Mouse (Mus musculus): ENCODE measurements around the gene Cyp4f40. TPM values are rescaled to one million over a fixed set of nuclear protein-coding genes. Genes with fewer than 3 reads are reported as not detected.
"Not testable (repeated sequence)": the region's sequence is repeated elsewhere in the genome, so short reads cannot be mapped to it uniquely, and the experiment has no call there.

The Cyp4f40 gene
- polyA plus RNA-seq (2014; fragmentation: Nextera tagmentation; extraction: Ambion mirVana) = not detected in 2 replicates

DNA sequence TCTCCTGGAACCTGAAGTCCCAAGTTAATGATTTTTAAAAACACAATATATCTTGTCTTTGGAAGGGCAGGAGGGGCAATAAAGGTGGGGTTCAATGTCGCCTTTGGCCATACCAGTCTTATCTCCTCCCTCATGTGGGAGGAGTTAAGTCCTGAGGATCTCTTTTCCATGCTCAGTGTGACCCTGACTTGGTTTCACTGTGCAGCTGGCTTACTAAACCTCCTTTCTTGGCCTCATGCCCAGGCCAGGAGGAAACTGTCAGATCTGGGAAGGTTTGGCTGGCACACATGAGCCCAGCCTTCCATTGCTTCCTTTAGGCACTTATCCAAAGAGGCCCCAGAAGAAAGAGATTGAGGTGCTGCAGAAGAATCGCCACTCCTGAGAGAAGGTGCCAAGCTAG lies at the start of gene Cyp4f40:
Cyp4f40 (plus strand) TSS at position 189 of the 400 bp plus-strand sequence.
- no peaks in the 10 kb centered on the region for H3K27me3 ChIP-seq (ENCODE audit: control insufficient read depth, insufficient read depth, low read length)
- H3K9me3 ChIP-seq (ENCODE audit: control insufficient read depth, low read length) = no peaks in the 10 kb centered on the region
- no peak for ATAC-seq (ENCODE audit: low read depth)
- no peaks in the 10 kb centered on the region for H3K4me1 ChIP-seq (ENCODE audit: control insufficient read depth, insufficient read depth, low read length)
- WGBS = 68% methylated on average over 2 of the region's 2 CpGs
- H3K36me3 ChIP-seq (ENCODE audit: control insufficient read depth, insufficient read depth, low read length) = no peaks in the 10 kb centered on the region
- no peak within 1 kb of the TSS for H3K4me3 ChIP-seq (ENCODE audit: low read depth, low read length)
- no peak within 1 kb of the TSS for H3K9ac ChIP-seq (replicated peaks; ENCODE audit: low read depth, low read length)
- no peak within 1 kb of the TSS for H3K27ac ChIP-seq (ENCODE audit: low read depth, low read length)
- H3K4me2 ChIP-seq (ENCODE audit: low read depth, low read length) = no peak within 1 kb of the TSS

DNA sequence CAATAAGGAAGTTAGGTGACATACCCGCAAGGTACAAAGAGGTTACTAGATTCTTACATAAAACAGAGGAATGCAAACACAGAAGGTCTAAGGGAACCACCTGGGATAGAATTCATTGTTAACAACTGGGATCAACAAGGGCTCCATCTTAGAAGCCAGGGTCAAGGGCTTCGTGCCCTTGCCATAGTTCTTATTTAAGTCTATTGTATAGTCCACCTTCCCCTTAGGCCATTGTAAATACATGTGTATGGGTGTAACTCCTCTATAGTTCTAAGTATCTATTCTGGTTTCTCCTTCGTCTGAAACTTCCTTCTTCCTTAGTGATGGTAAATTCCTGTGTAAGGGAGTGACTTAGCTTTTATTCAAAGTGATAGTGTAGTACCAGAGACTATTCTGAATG lies 48.5 kb upstream of the Cyp4f40 start:
- not testable (repeated sequence) for H3K27ac ChIP-seq (ENCODE audit: low read depth, low read length); H3K4me1 ChIP-seq (ENCODE audit: control insufficient read depth, insufficient read depth, low read length); H3K4me2 ChIP-seq (ENCODE audit: low read depth, low read length); H3K9ac ChIP-seq (replicated peaks; ENCODE audit: low read depth, low read length); H3K4me3 ChIP-seq (ENCODE audit: low read depth, low read length); H3K36me3 ChIP-seq (ENCODE audit: control insufficient read depth, insufficient read depth, low read length); H3K9me3 ChIP-seq (ENCODE audit: control insufficient read depth, low read length); H3K27me3 ChIP-seq (ENCODE audit: control insufficient read depth, insufficient read depth, low read length); ATAC-seq (ENCODE audit: low read depth)
- WGBS = 91% methylated on average over 3 of the region's 3 CpGs

DNA sequence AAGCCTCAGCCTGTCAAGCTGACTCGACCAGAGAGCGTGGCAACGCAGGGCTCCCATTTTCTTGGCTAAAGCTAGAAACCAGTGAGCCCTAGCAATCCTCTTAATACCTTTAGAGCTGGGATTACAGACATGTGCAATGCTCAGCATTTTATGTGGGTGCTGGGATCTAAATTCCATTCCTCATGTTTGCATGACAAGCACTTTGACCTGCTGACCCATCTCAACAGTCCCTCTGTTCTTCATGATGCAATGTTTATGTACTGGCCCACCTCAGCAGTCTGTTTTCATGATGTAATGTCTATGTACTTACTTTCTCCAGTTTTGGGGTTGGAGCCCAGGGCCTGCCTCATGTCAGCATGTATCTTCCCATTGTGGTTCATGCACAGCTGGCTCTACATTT lies 47.8 kb upstream of the Cyp4f40 start:
- Histone ChIP-seq H3K27me3 (ENCODE audit: control insufficient read depth, insufficient read depth, low read length) (no peaks in the 10 kb centered on the region), H3K27ac (ENCODE audit: low read depth, low read length) (no peak overlapping the region), H3K4me3 (ENCODE audit: low read depth, low read length) (no peak overlapping the region), H3K4me2 (ENCODE audit: low read depth, low read length) (no peak overlapping the region), H3K9ac (replicated peaks; ENCODE audit: low read depth, low read length) (no peak overlapping the region), H3K9me3 (ENCODE audit: control insufficient read depth, low read length) (no peaks in the 10 kb centered on the region), H3K36me3 (ENCODE audit: control insufficient read depth, insufficient read depth, low read length) (no peaks in the 10 kb centered on the region), H3K4me1 (ENCODE audit: control insufficient read depth, insufficient read depth, low read length) (no peaks in the 10 kb centered on the region)
- ATAC-seq (ENCODE audit: low read depth) = no peak
- 89% methylated on average over 3 of the region's 3 CpGs for WGBS

- Histone ChIP-seq H3K4me3 (ENCODE audit: low read depth, low read length) (no peak overlapping the region), H3K4me1 (ENCODE audit: control insufficient read depth, insufficient read depth, low read length) (no peaks in the 10 kb centered on the region), H3K9me3 (ENCODE audit: control insufficient read depth, low read length) (no peaks in the 10 kb centered on the region), H3K27me3 (ENCODE audit: control insufficient read depth, insufficient read depth, low read length) (no peaks in the 10 kb centered on the region), H3K36me3 (ENCODE audit: control insufficient read depth, insufficient read depth, low read length) (no peaks in the 10 kb centered on the region), H3K9ac (replicated peaks; ENCODE audit: low read depth, low read length) (no peak overlapping the region), H3K4me2 (ENCODE audit: low read depth, low read length) (no peak overlapping the region), H3K27ac (ENCODE audit: low read depth, low read length) (no peak overlapping the region)
- no peak for ATAC-seq (ENCODE audit: low read depth)
- WGBS = 78% methylated on average over 3 of the region's 3 CpGs
These were observed 46.3 kb upstream of the Cyp4f40 start for GRCm38 (mm10) chr17:32612417-32612816.

GRCm38 (mm10) chr17:32617252-32617651 lies 41.4 kb upstream of the Cyp4f40 start:
- no peaks in the 10 kb centered on the region for H3K36me3 ChIP-seq (ENCODE audit: control insufficient read depth, insufficient read depth, low read length)
- no peak overlapping the region for H3K9ac ChIP-seq (replicated peaks; ENCODE audit: low read depth, low read length)
- H3K27ac ChIP-seq (ENCODE audit: low read depth, low read length) = no peak overlapping the region
- no peaks in the 10 kb centered on the region for H3K27me3 ChIP-seq (ENCODE audit: control insufficient read depth, insufficient read depth, low read length)
- no peaks in the 10 kb centered on the region; the same call in 1 of the 2 replicates for H3K9me3 ChIP-seq (ENCODE audit: control insufficient read depth, low read length)
- WGBS = 73% methylated on average over 1 of the region's 1 CpGs
- no peak overlapping the region for H3K4me2 ChIP-seq (ENCODE audit: low read depth, low read length)
- ATAC-seq (ENCODE audit: low read depth) = no peak
- H3K4me1 ChIP-seq (ENCODE audit: control insufficient read depth, insufficient read depth, low read length) = no peaks in the 10 kb centered on the region
- no peak overlapping the region for H3K4me3 ChIP-seq (ENCODE audit: low read depth, low read length)

DNA sequence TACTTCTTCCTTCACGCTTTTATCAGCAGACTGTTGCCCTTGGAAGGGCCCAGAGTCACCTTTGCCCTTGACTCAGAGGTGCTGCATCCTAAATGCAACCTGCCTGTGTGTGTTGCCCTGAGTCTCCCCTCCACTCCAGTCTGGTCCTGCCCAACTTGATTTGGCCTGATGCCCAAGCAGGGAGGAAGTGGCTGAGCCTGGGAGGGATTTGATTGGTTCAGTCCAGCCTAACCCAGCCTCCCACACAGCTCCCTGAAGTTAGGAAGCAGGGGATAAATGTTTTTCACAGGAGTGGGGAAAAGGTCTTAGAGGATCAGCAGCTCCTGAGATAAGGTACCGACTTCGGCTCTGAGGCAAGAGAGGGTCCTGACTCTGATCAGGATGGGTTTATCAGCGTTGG lies 37.7 kb upstream of the Cyp4f40 start, which contains the start of gene Cyp4f37:
Cyp4f37 (plus strand) TSS at position 292 of the 400 bp plus-strand sequence.
- 73% methylated on average over 4 of the region's 4 CpGs for WGBS
- ATAC-seq (ENCODE audit: low read depth); H3K4me1 ChIP-seq (ENCODE audit: control insufficient read depth, insufficient read depth, low read length); H3K27me3 ChIP-seq (ENCODE audit: control insufficient read depth, insufficient read depth, low read length); H3K36me3 ChIP-seq (ENCODE audit: control insufficient read depth, insufficient read depth, low read length); H3K9me3 ChIP-seq (ENCODE audit: control insufficient read depth, low read length); H3K27ac ChIP-seq (ENCODE audit: low read depth, low read length); H3K9ac ChIP-seq (replicated peaks; ENCODE audit: low read depth, low read length); H3K4me2 ChIP-seq (ENCODE audit: low read depth, low read length); H3K4me3 ChIP-seq (ENCODE audit: low read depth, low read length): not testable (repeated sequence)

GRCm38 (mm10) chr17:32629726-32630125 lies 29.0 kb upstream of the Cyp4f40 start:
- not testable (repeated sequence) for H3K27ac ChIP-seq (ENCODE audit: low read depth, low read length); H3K9me3 ChIP-seq (ENCODE audit: control insufficient read depth, low read length); H3K27me3 ChIP-seq (ENCODE audit: control insufficient read depth, insufficient read depth, low read length); H3K4me2 ChIP-seq (ENCODE audit: low read depth, low read length); H3K4me1 ChIP-seq (ENCODE audit: control insufficient read depth, insufficient read depth, low read length); H3K9ac ChIP-seq (replicated peaks; ENCODE audit: low read depth, low read length); ATAC-seq (ENCODE audit: low read depth); H3K4me3 ChIP-seq (ENCODE audit: low read depth, low read length); H3K36me3 ChIP-seq (ENCODE audit: control insufficient read depth, insufficient read depth, low read length)
- WGBS = 82% methylated on average over 7 of the region's 7 CpGs

DNA sequence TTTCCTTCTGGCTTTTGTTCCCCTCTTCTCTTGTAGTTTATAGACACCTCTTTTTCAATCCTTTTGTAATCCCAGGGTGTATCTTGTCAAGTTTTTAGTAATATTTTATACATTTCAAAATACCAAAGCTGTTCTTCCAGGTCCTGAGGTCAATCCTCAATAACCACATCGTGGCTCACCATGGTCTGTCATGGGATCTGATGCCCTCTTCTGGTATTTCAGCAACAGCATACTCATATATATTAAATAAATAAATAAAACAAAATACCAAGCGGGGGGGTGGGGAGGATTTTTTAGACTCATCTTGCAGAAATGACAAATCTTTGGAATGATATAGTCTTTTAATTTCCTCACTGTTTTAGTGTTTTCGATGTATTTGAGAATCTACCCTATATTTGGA lies 26.8 kb upstream of the Cyp4f40 start:
- Histone ChIP-seq H3K9ac (replicated peaks; ENCODE audit: low read depth, low read length) (no peak overlapping the region), H3K4me3 (ENCODE audit: low read depth, low read length) (no peak overlapping the region), H3K4me2 (ENCODE audit: low read depth, low read length) (no peak overlapping the region), H3K9me3 (ENCODE audit: control insufficient read depth, low read length) (no peaks in the 10 kb centered on the region), H3K27me3 (ENCODE audit: control insufficient read depth, insufficient read depth, low read length) (no peaks in the 10 kb centered on the region), H3K36me3 (ENCODE audit: control insufficient read depth, insufficient read depth, low read length) (no peaks in the 10 kb centered on the region), H3K27ac (ENCODE audit: low read depth, low read length) (no peak overlapping the region), H3K4me1 (ENCODE audit: control insufficient read depth, insufficient read depth, low read length) (no peaks in the 10 kb centered on the region)
- no peak for ATAC-seq (ENCODE audit: low read depth)
- WGBS = 84% methylated on average over 3 of the region's 3 CpGs

GRCm38 (mm10) chr17:32634242-32634971 lies 24.3 kb upstream of the Cyp4f40 start:
- H3K27me3 ChIP-seq (ENCODE audit: control insufficient read depth, insufficient read depth, low read length); H3K4me1 ChIP-seq (ENCODE audit: control insufficient read depth, insufficient read depth, low read length); H3K36me3 ChIP-seq (ENCODE audit: control insufficient read depth, insufficient read depth, low read length); H3K27ac ChIP-seq (ENCODE audit: low read depth, low read length); H3K9me3 ChIP-seq (ENCODE audit: control insufficient read depth, low read length): not testable (repeated sequence)
- ATAC-seq (ENCODE audit: low read depth) = peak; percentile 70
- H3K4me2 ChIP-seq (ENCODE audit: low read depth, low read length) = peak overlapping the region; percentile 55
- H3K9ac ChIP-seq (replicated peaks; ENCODE audit: low read depth, low read length) = peak overlapping the region; percentile 53; the same call in 1 of the 2 replicates
- H3K4me3 ChIP-seq (ENCODE audit: low read depth, low read length) = peak overlapping the region; percentile 37
- 83% methylated on average over 8 of the region's 9 CpGs for WGBS
